Mouse (Mus musculus) stomach, embryonic 14.5 days (tissue): ENCODE results near the gene 5330417C22Rik. TPM values are rescaled to one million over a fixed set of nuclear protein-coding genes. Genes with fewer than 3 reads are reported as not detected.
"Not testable (repeated sequence)": the region's sequence is repeated elsewhere in the genome, so short reads cannot be mapped to it uniquely, and the experiment has no call there.

ENCODE experiments used
- ATAC-seq: fragments of 200-750 bp; cut with Nextera tagmentation; 2 replicates; pipeline ENCODE4 v1.8.0; 2017; ENCODE audit warnings: low read depth, moderate TSS enrichment; ENCODE audit not compliant: insufficient number of reproducible peaks, insufficient read depth, low FRiP score
- H3K27ac ChIP-seq: fragments of 300-500 bp; sonication (generic); 2 replicates; pipeline ENCODE4 v1.5.1; 2014; ENCODE audit warnings: mild to moderate bottlenecking, low read length, moderate library complexity, mixed read lengths
- H3K27me3 ChIP-seq: fragments of 300-500 bp; sonication (generic); 2 replicates; pipeline ENCODE4 v1.6.1; 2014; ENCODE audit warnings: low read length, control low read depth, mixed read lengths; ENCODE audit not compliant: control insufficient read depth, insufficient read depth
- H3K36me3 ChIP-seq: fragments of 300-500 bp; sonication (generic); 2 replicates; pipeline ENCODE4 v1.6.1; 2014; ENCODE audit warnings: mild to moderate bottlenecking, control low read depth, low read length, moderate library complexity, mixed read lengths; ENCODE audit not compliant: control insufficient read depth, insufficient read depth
- H3K4me1 ChIP-seq: fragments of 300-500 bp; sonication (generic); 2 replicates; pipeline ENCODE4 v1.6.1; 2014; ENCODE audit warnings: low read length, control low read depth, mixed read lengths; ENCODE audit not compliant: control insufficient read depth, insufficient read depth
- H3K4me2 ChIP-seq: fragments of 300-500 bp; sonication (generic); replicated peaks from 2 replicates; pipeline ENCODE4 v1.6.1; 2014; ENCODE audit warnings: low read depth, low read length, control low read depth
- H3K4me3 ChIP-seq: fragments of 300-500 bp; sonication (generic); 2 replicates; pipeline ENCODE4 v1.5.1; 2014; ENCODE audit warnings: low read depth, low read length, control low read depth
- H3K9ac ChIP-seq: fragments of 300-500 bp; sonication (generic); replicated peaks from 2 replicates; pipeline ENCODE4 v1.6.1; 2014; ENCODE audit warnings: low read depth, mild to moderate bottlenecking, control low read depth, low read length, moderate library complexity, mixed read lengths
- H3K9me3 ChIP-seq: fragments of 300-500 bp; sonication (generic); 2 replicates; pipeline ENCODE4 v1.6.1; 2016; ENCODE audit warnings: low read depth, low read length, control low read depth; ENCODE audit not compliant: control insufficient read depth
- WGBS: fragments of 180-500 bp; shearing (Covaris S2); extraction: QIAGEN DNeasy Blood & Tissue Kit; methylation state at CpG from one replicate; pipeline ENCODE4 v1.1.7; 2014; 5-methylcytosine and 5-hydroxymethylcytosine counted together
- polyA plus RNA-seq: library from polyadenylated mRNA; unstranded; fragments of >200 nt; fragmentation: Nextera tagmentation; extraction: Ambion mirVana; gene quantifications from 2 replicates; pipeline ENCODE4 v1.2.1, GENCODE M21; 2014

5330417C22Rik gene
- polyA plus RNA-seq, 1 experiment from 2014 or later = 7.4 TPM

GRCm38 (mm10) chr3:108513465-108513864, 22.9 kb downstream of the 5330417C22Rik start:
- Histone ChIP-seq H3K4me3 (no peak overlapping the region), H3K27ac (no peak overlapping the region), H3K36me3 (no peaks in the 10 kb centered on the region), H3K27me3 (no peaks in the 10 kb centered on the region), H3K4me1 (peaks cover 6% of the 10 kb centered on the region; the same call in 1 of the 2 replicates), H3K9me3 (no peaks in the 10 kb centered on the region), H3K4me2 (no peak overlapping the region), H3K9ac (no peak overlapping the region)
- WGBS = 64% methylated on average over 3 of the region's 3 CpGs
- ATAC-seq = no peak

GRCm38 (mm10) chr3:108510716-108511483, 25.4 kb downstream of the 5330417C22Rik start:
- no peaks in the 10 kb centered on the region for H3K27me3 ChIP-seq
- WGBS = 30% methylated on average over 9 of the region's 9 CpGs
- H3K9ac ChIP-seq = no peak overlapping the region
- H3K4me1 ChIP-seq = peaks cover 6% of the 10 kb centered on the region; the same call in 1 of the 2 replicates
- H3K36me3 ChIP-seq = no peaks in the 10 kb centered on the region
- H3K27ac ChIP-seq = no peak overlapping the region
- ATAC-seq = no peak
- H3K9me3 ChIP-seq = no peaks in the 10 kb centered on the region
- no peak overlapping the region for H3K4me2 ChIP-seq
- no peak overlapping the region for H3K4me3 ChIP-seq

- WGBS = 73% methylated on average over 2 of the region's 2 CpGs
- H3K4me1 ChIP-seq = peaks cover 6% of the 10 kb centered on the region; the same call in 1 of the 2 replicates
- H3K9ac ChIP-seq = no peak overlapping the region
- H3K27me3 ChIP-seq = no peaks in the 10 kb centered on the region
- H3K9me3 ChIP-seq = no peaks in the 10 kb centered on the region
- H3K36me3 ChIP-seq = no peaks in the 10 kb centered on the region
- no peak overlapping the region for H3K4me3 ChIP-seq
- no peak overlapping the region for H3K4me2 ChIP-seq
- H3K27ac ChIP-seq = no peak overlapping the region
- no peak for ATAC-seq
Measured at GRCm38 (mm10) chr3:108510156-108510555, 26.2 kb downstream of the 5330417C22Rik start.

GRCm38 (mm10) chr3:108508745-108509474, 27.4 kb downstream of the 5330417C22Rik start:
- Histone ChIP-seq H3K27ac (peak overlapping the region; percentile 30; the same call in 1 of the 2 replicates), H3K4me2 (no peak overlapping the region), H3K4me1 (peaks cover 6% of the 10 kb centered on the region; the same call in 1 of the 2 replicates), H3K9ac (no peak overlapping the region), H3K4me3 (no peak overlapping the region), H3K27me3 (no peaks in the 10 kb centered on the region), H3K9me3 (no peaks in the 10 kb centered on the region), H3K36me3 (no peaks in the 10 kb centered on the region)
- peak; percentile 15; the same call in 1 of the 2 replicates for ATAC-seq
- 70% methylated on average over 3 of the region's 4 CpGs for WGBS

GRCm38 (mm10) chr3:108503908-108504307, 32.4 kb downstream of the 5330417C22Rik start:
- no peaks in the 10 kb centered on the region for H3K36me3 ChIP-seq
- H3K9me3 ChIP-seq = no peaks in the 10 kb centered on the region
- no peak overlapping the region for H3K4me2 ChIP-seq
- no peak overlapping the region for H3K9ac ChIP-seq
- H3K27ac ChIP-seq = no peak overlapping the region
- H3K27me3 ChIP-seq = no peaks in the 10 kb centered on the region
- H3K4me1 ChIP-seq = no peaks in the 10 kb centered on the region
- 59% methylated on average over 4 of the region's 4 CpGs for WGBS
- ATAC-seq = no peak
- no peak overlapping the region for H3K4me3 ChIP-seq

- not testable (repeated sequence) for H3K4me3 ChIP-seq, H3K27me3 ChIP-seq, H3K4me1 ChIP-seq, H3K9ac ChIP-seq, H3K36me3 ChIP-seq, ATAC-seq, H3K4me2 ChIP-seq, H3K27ac ChIP-seq, H3K9me3 ChIP-seq
- 63% methylated on average over 3 of the region's 3 CpGs for WGBS
Measured at GRCm38 (mm10) chr3:108501411-108501810, 34.9 kb downstream of the 5330417C22Rik start.

GRCm38 (mm10) chr3:108499826-108500225, 36.5 kb downstream of the 5330417C22Rik start:
- Histone ChIP-seq H3K27ac (no peak overlapping the region), H3K4me3 (no peak overlapping the region), H3K9me3 (no peaks in the 10 kb centered on the region), H3K27me3 (no peaks in the 10 kb centered on the region), H3K9ac (no peak overlapping the region), H3K4me2 (no peak overlapping the region), H3K36me3 (no peaks in the 10 kb centered on the region), H3K4me1 (no peaks in the 10 kb centered on the region)
- WGBS = 79% methylated on average over 8 of the region's 8 CpGs
- no peak for ATAC-seq

- Histone ChIP-seq H3K27me3 (no peaks in the 10 kb centered on the region), H3K36me3 (no peaks in the 10 kb centered on the region), H3K27ac (no peak overlapping the region), H3K4me2 (no peak overlapping the region), H3K4me3 (no peak overlapping the region), H3K4me1 (no peaks in the 10 kb centered on the region), H3K9ac (no peak overlapping the region), H3K9me3 (no peaks in the 10 kb centered on the region)
- WGBS = 35% methylated on average over 9 of the region's 9 CpGs
- ATAC-seq = peak; percentile 46; the same call in 1 of the 2 replicates
Measured at GRCm38 (mm10) chr3:108497602-108498001, 38.7 kb downstream of the 5330417C22Rik start.
